Mouse (Mus musculus) spleen, embryonic (tissue): Measurements from ENCODE around the gene Cwc25.

Experiments
- CTCF ChIA-PET: fragments of 350-600 bp; sonication (Branson Sonifier 250); formaldehyde crosslinking; loops from one replicate; lab custom pipeline; 2022; lab: Charles Lee

The Cwc25 gene

GRCm38 (mm10) chr11:97700746-97701580, 65.4 kb downstream of the Cwc25 start:
- CTCF ChIA-PET: interaction anchor here (0.6 kb wide), 1 partner anchor 1055 kb away, joined by 9 read pairs; no protein-coding TSS in a partner anchor

GRCm38 (mm10) chr11:97700003-97700745, 66.2 kb downstream of the Cwc25 start, which contains the start of gene Pcgf2:
Gene Pcgf2, minus strand, starts transcription at chr11:97700497.
- CTCF ChIA-PET: interaction anchor here (0.6 kb wide), 1 partner anchor 1054 kb away, joined by 9 read pairs; no protein-coding TSS in a partner anchor

GRCm38 (mm10) chr11:97699626-97700002, 66.7 kb downstream of the Cwc25 start:
- CTCF ChIA-PET: interaction anchor here (1.5 kb wide), 1 partner anchor 17 kb away, joined by 3 read pairs; no protein-coding TSS in a partner anchor

- CTCF ChIA-PET: interaction anchor here (0.5 to 1.5 kb wide), 2 partner anchors 17 to 51 kb away, joined by 3 to 5 read pairs; no protein-coding TSS in a partner anchor
Observed at GRCm38 (mm10) chr11:97698741-97699611, 67.4 kb downstream of the Cwc25 start.

DNA sequence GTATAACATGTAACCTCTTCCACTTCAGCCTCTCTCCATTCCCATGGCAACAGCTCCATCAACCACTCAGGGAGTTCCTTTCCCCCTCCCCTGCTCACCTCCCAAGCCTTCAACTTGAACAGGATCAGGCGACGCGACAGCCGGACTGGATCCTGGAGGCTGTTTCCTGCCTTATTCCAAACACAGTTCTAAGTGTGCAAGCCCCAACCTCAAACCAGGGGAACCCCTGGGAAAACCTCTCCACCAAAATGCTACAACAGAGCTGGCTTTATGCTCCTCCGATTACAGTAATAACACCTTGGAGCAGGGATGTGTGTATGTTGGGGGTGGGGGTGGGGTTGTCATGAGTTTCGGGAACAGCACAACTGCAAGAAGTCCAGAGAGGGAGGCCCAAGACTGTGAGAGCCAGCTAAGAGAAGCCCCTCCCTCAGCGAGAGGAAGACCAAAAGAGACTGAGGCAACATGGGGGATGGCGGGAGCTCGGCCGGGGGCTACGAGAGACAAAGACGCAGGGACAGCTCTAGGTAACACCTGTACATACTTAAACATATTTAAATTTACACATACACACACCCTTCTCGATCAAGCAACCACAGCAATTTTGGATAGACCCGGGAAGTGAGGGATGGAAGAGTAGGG, 68.3 kb downstream of the Cwc25 start:
- CTCF ChIA-PET: interaction anchor here (0.6 to 1.5 kb wide), 2 partner anchors 16 to 83 kb away, joined by 3 read pairs; no protein-coding TSS in a partner anchor

GRCm38 (mm10) chr11:97697199-97697890, 69.0 kb downstream of the Cwc25 start:
- CTCF ChIA-PET: interaction anchor here (0.6 kb wide), 1 partner anchor 84 kb away, joined by 3 read pairs; no protein-coding TSS in a partner anchor

GRCm38 (mm10) chr11:97696669-97697068, 69.7 kb downstream of the Cwc25 start:
- CTCF ChIA-PET: no interaction called here

GRCm38 (mm10) chr11:97695712-97696401, 70.5 kb downstream of the Cwc25 start:
- CTCF ChIA-PET: interaction anchor here (0.6 kb wide), 1 partner anchor 296 kb away, joined by 3 read pairs; no protein-coding TSS in a partner anchor
